Mouse (Mus musculus) brain, embryonic 14.5 days (tissue): ENCODE measurements around the gene Cbfa2t3.

ENCODE experiments used
- CTCF ChIP-seq: fragments of 200-500 bp; IDR thresholded peaks from 2 replicates; pipeline ENCODE4 v1.5.1; 2012; ENCODE audit warnings: inconsistent platforms, mild to moderate bottlenecking, moderate library complexity, borderline replicate concordance; ENCODE audit not compliant: insufficient read depth, insufficient read length; ENCODE audit errors: extremely low read depth
- POLR2A ChIP-seq: fragments of 200-500 bp; IDR thresholded peaks from 2 replicates; pipeline ENCODE4 v1.6.1; 2012; ENCODE audit warnings: mild to moderate bottlenecking, inconsistent platforms, borderline replicate concordance; ENCODE audit not compliant: poor library complexity, insufficient read depth, insufficient read length, severe bottlenecking; ENCODE audit errors: extremely low read depth

- TF ChIP-seq POLR2A: no peak
- TF ChIP-seq CTCF: no peak
Observed at GRCm38 (mm10) chr8:122742471-122742870, 43.6 kb upstream of the Cbfa2t3 start.
